Mouse (Mus musculus) activated CD4-positive, CD25-positive, alpha-beta regulatory T cell (primary cell): ENCODE measurements around the gene Trh. TPM values are rescaled to one million over a fixed set of nuclear protein-coding genes. Genes with fewer than 3 reads are reported as not detected.

Source experiments
- polyA plus RNA-seq, 2 experiments: library from polyadenylated mRNA; unstranded; fragments of 100-300 nt; shearing (Covaris generic); gene quantifications; one replicate each; pipeline ENCODE4 v1.2.1; 2017

Trh gene
- polyA plus RNA-seq, result not detected

DNA sequence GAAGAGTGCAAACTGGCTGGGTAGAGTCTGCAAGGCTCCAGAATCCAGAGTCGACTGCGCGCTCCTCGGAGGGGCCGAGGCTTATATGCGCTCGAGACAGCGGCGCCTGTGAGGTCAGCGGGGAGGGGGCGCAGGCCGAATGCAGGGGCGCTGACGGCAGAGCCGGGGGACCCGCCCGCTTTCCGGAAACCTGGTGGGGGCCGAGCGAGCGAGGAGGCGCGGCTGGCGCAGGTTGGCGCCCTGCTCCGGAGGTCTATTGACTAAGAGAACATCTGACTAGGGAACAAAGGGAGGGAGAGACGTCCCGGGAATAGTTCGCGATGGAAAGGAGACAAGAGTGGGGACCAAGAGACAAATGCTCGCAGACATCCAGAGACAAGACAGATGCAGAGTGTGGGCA is at the start of gene Trh:
Gene Trh, minus strand, starts transcription at position 60 of the 400 bp plus-strand sequence.

DNA sequence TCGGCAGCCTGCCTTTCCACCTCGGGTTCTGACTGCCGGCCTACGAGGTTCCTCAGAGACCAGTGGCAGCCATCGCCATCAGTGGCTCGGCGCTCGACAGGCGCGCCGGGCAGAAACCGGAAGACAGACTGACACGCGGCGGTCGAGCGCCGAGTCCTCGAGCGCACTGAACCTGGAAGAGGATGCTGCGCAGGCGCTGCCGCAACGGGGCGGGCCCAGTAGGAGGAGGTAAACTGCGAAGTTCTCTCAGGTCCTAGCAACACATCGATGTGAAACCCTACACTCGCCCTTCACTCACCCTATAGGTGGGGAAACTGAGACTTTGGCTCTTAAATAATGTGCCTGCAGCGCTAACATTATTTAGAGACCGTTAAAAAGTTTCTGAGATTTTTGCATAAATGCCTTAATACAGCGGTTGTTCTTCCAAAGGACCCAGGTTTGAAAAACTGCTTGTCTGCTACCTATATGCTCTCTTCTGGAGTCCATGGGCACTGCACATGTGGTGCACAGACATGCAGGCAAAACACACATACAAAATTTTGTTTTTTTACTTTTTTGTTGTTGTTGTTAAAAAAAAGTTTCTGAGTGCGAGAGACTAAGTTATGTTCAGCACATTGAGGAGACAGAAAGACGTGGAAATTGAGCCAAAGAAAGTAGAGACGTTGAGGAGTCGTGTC is 29.5 kb downstream of the Trh start, which contains the start of gene Rbsn:
Gene Rbsn, minus strand, starts transcription at position 153 of the 677 bp plus-strand sequence.

Other genes with a start within 250 kb of the Trh start
- 10 to 100 TPM; 59.8 to 63.2 TPM for gene Nr2c2, start 153.3 kb downstream of the Trh start, polyA plus RNA-seq
- gene Mrps25, start 60.6 kb downstream of the Trh start, polyA plus RNA-seq, result 10 to 100 TPM; 35.1 to 56.0 TPM
- gene Rbsn, start 29.7 kb downstream of the Trh start, polyA plus RNA-seq, result 10 to 100 TPM; 10.9 to 19.1 TPM